Mouse (Mus musculus) lung, postnatal 0 days (tissue): ENCODE data around the gene Arnt2. TPM values are rescaled to one million over a fixed set of nuclear protein-coding genes. Genes with fewer than 3 reads are reported as not detected.

ENCODE experiments used
- ATAC-seq: fragments of 200-750 bp; cut with Nextera tagmentation; 2 replicates; pipeline ENCODE4 v1.8.0; 2017; ENCODE audit warnings: moderate library complexity
- DNase-seq: peaks from one replicate; pipeline ENCODE4 v3.0.0-alpha.2; 2016; ENCODE audit warnings: low spot score
- H3K27ac ChIP-seq: fragments of 300-500 bp; sonication (generic); 2 replicates; pipeline ENCODE4 v1.5.1; 2014; ENCODE audit warnings: antibody characterized with exemption, mild to moderate bottlenecking, low read length, mixed read lengths
- H3K27me3 ChIP-seq: fragments of 300-500 bp; sonication (generic); replicated peaks from 2 replicates; pipeline ENCODE4 v1.6.1; 2014; ENCODE audit warnings: low read length, mixed read lengths; ENCODE audit not compliant: insufficient read depth
- H3K36me3 ChIP-seq: fragments of 300-500 bp; sonication (generic); 2 replicates; pipeline ENCODE4 v1.6.1; 2014; ENCODE audit warnings: low read length, mixed read lengths; ENCODE audit not compliant: insufficient read depth
- H3K4me1 ChIP-seq: fragments of 300-500 bp; sonication (generic); 2 replicates; pipeline ENCODE4 v1.6.1; 2014; ENCODE audit warnings: antibody characterized with exemption, low read depth, low read length, mixed read lengths; ENCODE audit not compliant: insufficient read depth
- H3K4me2 ChIP-seq: fragments of 300-500 bp; sonication (generic); replicated peaks from 2 replicates; pipeline ENCODE4 v1.6.1; 2014; ENCODE audit warnings: low read depth, mild to moderate bottlenecking, low read length, moderate library complexity, mixed read lengths
- H3K4me3 ChIP-seq: fragments of 300-500 bp; sonication (generic); 2 replicates; pipeline ENCODE4 v1.5.1; 2014; ENCODE audit warnings: low read depth, low read length
- H3K9ac ChIP-seq: fragments of 300-500 bp; sonication (generic); replicated peaks from 2 replicates; pipeline ENCODE4 v1.6.1; 2014; ENCODE audit warnings: low read depth, mild to moderate bottlenecking
- H3K9me3 ChIP-seq: fragments of 300-500 bp; sonication (generic); 2 replicates; pipeline ENCODE4 v1.6.1; 2016; ENCODE audit warnings: low read length, mixed read lengths
- CTCF ChIP-seq: IDR thresholded peaks from 2 replicates; pipeline ENCODE4 v1.5.1; 2016; ENCODE audit warnings: antibody characterized with exemption, mild to moderate bottlenecking
- EP300 ChIP-seq: IDR thresholded peaks from 2 replicates; pipeline ENCODE4 v1.6.1; 2016; ENCODE audit warnings: antibody characterized with exemption, mild to moderate bottlenecking, control low read depth
- WGBS: fragments of 180-500 bp; shearing (Covaris S2); extraction: QIAGEN DNeasy Blood & Tissue Kit; methylation state at CpG from one replicate; pipeline ENCODE4 v1.1.7; 2014; 5-methylcytosine and 5-hydroxymethylcytosine counted together
- polyA plus RNA-seq: library from polyadenylated mRNA; unstranded; fragments of >200 nt; fragmentation: Nextera tagmentation; extraction: Ambion mirVana; gene quantifications from 2 replicates; pipeline ENCODE4 v1.2.1, GENCODE M21; 2015

The Arnt2 gene
- polyA plus RNA-seq, 1 experiment from 2014 or later, result 0.78 TPM

- H3K4me2 ChIP-seq, result no peak overlapping the region
- 75% methylated on average over 5 of the region's 5 CpGs for WGBS
- no peaks in the 10 kb centered on the region for H3K27me3 ChIP-seq
Observed at GRCm38 (mm10) chr7:84408282-84408681, 1.7 kb downstream of the Arnt2 start.

DNA sequence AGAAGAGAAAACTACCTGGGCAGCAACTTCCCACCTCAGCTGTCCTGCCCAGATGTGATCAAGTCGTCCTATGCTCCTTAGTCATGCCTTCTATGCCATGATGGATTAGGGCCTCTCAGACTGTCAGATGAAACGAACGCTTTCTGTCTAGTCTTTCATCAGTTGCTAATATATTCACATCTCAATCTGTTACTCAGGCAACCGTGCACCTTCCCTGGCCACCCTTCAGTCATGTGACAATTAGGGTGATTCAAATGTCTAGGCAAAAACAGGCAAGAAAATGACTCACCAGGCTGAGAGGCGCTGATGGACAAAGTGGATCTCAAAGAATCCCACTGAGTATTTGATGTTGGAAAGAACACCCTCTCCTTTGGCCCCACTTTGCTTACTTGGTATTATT is 6.6 kb downstream of the Arnt2 start:
- H3K4me3 ChIP-seq, result no peak overlapping the region
- TF ChIP-seq CTCF, result no peak
- no peak for TF ChIP-seq EP300
- no peak for DNase-seq
- no peaks in the 10 kb centered on the region for H3K36me3 ChIP-seq
- H3K9ac ChIP-seq, result no peak overlapping the region
- ATAC-seq, result no peak
- H3K27me3 ChIP-seq, result no peaks in the 10 kb centered on the region
- 60% methylated on average over 5 of the region's 5 CpGs for WGBS
- H3K4me1 ChIP-seq, result no peaks in the 10 kb centered on the region
- H3K9me3 ChIP-seq, result no peaks in the 10 kb centered on the region
- no peak overlapping the region for H3K4me2 ChIP-seq
- H3K27ac ChIP-seq, result no peak overlapping the region

More at GRCm38 (mm10) chr7:84408282-84408681, 1.7 kb downstream of the Arnt2 start:
- Histone ChIP-seq H3K9me3 (no peaks in the 10 kb centered on the region), H3K27ac (no peak overlapping the region), H3K4me1 (no peaks in the 10 kb centered on the region), H3K4me3 (no peak overlapping the region), H3K36me3 (no peaks in the 10 kb centered on the region), H3K9ac (no peak overlapping the region)
- ATAC-seq (no peak), DNase-seq (no peak)
- TF ChIP-seq CTCF, result no peak
- TF ChIP-seq EP300, result no peak

DNA sequence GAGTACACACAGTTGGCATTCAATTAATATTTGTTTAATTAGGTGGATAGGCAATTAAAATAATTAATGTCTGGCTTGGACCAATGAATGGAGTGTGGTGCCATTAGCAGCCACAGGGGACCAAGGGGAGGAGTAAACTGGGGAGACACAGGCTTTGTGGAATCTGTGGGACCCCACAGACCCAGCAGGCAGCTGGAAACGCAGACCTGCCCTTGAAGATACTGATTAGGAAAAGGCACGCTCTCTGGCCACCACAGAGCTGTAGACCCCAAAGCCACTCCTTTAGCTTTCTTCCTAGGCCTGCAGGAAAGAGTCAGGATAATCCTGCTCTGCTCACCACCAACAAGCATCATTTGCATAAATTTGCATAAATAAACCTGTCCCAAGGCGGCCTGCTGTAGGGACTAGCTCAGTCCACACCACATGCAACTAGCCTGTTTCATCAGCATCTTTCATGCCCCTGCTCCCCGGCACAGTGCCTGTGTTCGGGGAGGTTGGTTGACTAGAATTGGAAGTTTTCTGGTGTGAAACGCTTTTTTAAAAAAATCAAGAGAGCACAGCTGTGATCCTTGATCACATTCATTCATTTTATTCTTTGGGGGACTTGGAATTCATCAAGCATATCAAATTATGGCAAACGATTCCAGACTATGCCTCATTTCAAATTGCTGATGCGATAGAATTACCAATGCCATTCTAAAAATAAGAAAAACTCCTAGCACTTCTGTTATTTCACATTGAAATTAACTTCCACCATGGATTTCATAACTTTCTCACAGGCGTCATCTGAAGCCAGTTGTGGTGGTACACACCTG is 8.1 kb downstream of the Arnt2 start:
- DNase-seq (no peak), ATAC-seq (no peak)

DNA sequence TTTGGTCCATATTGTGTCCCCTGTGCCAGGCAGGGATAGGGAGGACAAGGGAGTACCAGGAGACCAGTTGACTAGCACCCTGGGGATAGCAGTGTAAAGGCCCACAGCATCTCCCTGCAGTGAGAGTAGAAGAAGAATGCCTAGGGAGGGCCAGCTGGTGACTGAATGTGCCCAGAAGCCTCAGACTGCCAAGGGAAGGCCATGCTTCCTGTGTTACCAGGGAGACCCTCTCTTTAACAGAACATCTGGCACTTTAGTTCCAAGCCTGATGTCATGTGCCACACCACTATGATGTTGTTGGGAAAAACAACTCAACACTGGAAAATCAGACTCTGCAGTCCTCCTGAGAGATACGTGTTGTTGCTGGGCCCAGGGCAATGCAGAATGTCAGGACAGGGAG is 12.7 kb downstream of the Arnt2 start:
- H3K27me3 ChIP-seq, result no peaks in the 10 kb centered on the region
- no peak for DNase-seq
- WGBS, result 73% methylated on average over 1 of the region's 1 CpGs

More for the DNA sequence above, 8.1 kb downstream of the Arnt2 start:
- H3K4me3 ChIP-seq, result no peak overlapping the region
- H3K9ac ChIP-seq, result no peak overlapping the region
- WGBS, result 74% methylated on average over 9 of the region's 9 CpGs
- no peaks in the 10 kb centered on the region for H3K36me3 ChIP-seq
- TF ChIP-seq EP300 (no peak), CTCF (no peak)
- no peaks in the 10 kb centered on the region for H3K4me1 ChIP-seq
- no peak overlapping the region for H3K4me2 ChIP-seq
- no peaks in the 10 kb centered on the region for H3K27me3 ChIP-seq
- H3K9me3 ChIP-seq, result no peaks in the 10 kb centered on the region
- no peak overlapping the region for H3K27ac ChIP-seq

DNA sequence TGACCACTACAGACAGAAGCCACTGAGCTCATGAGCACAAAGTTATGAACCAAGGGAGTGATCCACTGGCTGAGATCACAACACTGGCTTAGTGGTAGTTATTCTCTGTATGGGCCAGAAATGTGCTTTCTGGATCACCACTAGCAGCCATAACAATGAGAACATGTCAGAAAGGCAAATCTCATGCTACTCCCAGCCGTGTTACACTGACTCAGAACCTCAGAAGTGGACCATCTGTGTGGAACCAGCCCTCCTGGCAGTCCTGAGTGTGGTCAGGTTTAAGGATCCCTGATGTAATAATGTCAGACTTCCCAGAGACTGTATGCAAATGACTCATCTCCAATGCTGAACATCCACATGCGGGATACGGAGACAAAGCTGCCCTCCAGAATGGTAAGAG is 13.4 kb downstream of the Arnt2 start:
- H3K27ac ChIP-seq, result no peak overlapping the region
- ATAC-seq (no peak), DNase-seq (no peak)
- WGBS, result 92% methylated on average over 3 of the region's 3 CpGs
- no peak overlapping the region for H3K9ac ChIP-seq
- H3K27me3 ChIP-seq, result no peaks in the 10 kb centered on the region
- no peak for TF ChIP-seq CTCF
- no peak overlapping the region for H3K4me2 ChIP-seq
- H3K4me1 ChIP-seq, result no peaks in the 10 kb centered on the region
- H3K9me3 ChIP-seq, result no peaks in the 10 kb centered on the region
- no peak overlapping the region for H3K4me3 ChIP-seq
- H3K36me3 ChIP-seq, result no peaks in the 10 kb centered on the region

More for the DNA sequence above, 12.7 kb downstream of the Arnt2 start:
- no peaks in the 10 kb centered on the region for H3K36me3 ChIP-seq
- H3K4me3 ChIP-seq, result no peak overlapping the region
- H3K27ac ChIP-seq, result no peak overlapping the region
- H3K4me1 ChIP-seq, result no peaks in the 10 kb centered on the region
- H3K9me3 ChIP-seq, result no peaks in the 10 kb centered on the region
- no peak overlapping the region for H3K4me2 ChIP-seq
- TF ChIP-seq CTCF (no peak), EP300 (no peak)
- H3K9ac ChIP-seq, result no peak overlapping the region
- no peak for ATAC-seq

DNA sequence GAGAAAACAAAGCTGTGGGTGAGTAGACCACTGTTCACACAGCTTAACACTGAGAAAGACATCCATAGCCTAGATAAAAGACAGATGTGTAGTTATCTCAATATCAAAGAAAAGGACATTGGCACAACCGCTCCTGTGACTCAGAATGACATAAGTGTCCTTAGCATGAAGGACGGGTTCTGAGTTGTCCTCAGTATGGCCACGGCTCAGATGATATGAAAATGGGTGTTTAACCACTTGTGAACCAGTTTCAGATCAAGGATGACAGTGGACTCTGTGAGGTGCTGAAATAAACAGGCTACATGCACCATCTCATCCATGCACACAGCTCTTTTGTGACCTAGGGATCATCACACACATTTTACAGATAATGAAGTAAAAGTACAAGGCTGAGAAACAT is 22.1 kb downstream of the Arnt2 start:
- 45% methylated on average over 3 of the region's 3 CpGs for WGBS
- H3K9me3 ChIP-seq, result no peaks in the 10 kb centered on the region
- ATAC-seq, result no peak
- H3K4me2 ChIP-seq, result no peak overlapping the region
- TF ChIP-seq EP300 (no peak), CTCF (no peak)
- no peak overlapping the region for H3K9ac ChIP-seq
- H3K4me3 ChIP-seq, result no peak overlapping the region
- H3K36me3 ChIP-seq, result no peaks in the 10 kb centered on the region
- H3K27ac ChIP-seq, result no peak overlapping the region
- no peak for DNase-seq
- no peaks in the 10 kb centered on the region for H3K27me3 ChIP-seq
- H3K4me1 ChIP-seq, result no peaks in the 10 kb centered on the region
